Mouse (Mus musculus): ENCODE results near the gene Cdc14a.
A peak's percentile ranks its signal among the peaks of the same experiment; 100 is the strongest.

The Cdc14a gene

GRCm38 (mm10) chr3:116412954-116413724 lies 10.7 kb downstream of the Cdc14a start:
- DNase-seq: no peak

DNA sequence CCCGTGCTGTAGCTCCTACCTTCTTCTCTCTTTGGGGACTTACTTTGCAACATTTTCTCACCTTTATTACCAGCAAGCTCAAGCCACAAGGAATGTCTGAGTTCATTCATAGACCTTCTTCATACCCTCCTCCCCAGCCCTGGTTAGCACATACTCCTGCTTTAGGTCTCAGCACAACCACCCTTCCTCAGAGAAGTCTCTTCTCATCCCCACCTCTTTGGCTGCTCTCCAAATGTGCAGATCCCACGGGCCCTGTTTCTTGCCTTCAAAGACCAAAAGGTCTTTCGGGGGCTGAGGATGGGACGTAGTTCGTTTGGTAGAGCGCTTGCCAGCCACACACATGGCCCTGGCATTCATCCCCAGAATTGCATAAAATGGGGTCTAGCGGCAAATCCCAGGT lies 13.8 kb downstream of the Cdc14a start:
- no peak for DNase-seq

GRCm38 (mm10) chr3:116409486-116409885 lies 14.3 kb downstream of the Cdc14a start:
- DNase-seq: no peak

DNA sequence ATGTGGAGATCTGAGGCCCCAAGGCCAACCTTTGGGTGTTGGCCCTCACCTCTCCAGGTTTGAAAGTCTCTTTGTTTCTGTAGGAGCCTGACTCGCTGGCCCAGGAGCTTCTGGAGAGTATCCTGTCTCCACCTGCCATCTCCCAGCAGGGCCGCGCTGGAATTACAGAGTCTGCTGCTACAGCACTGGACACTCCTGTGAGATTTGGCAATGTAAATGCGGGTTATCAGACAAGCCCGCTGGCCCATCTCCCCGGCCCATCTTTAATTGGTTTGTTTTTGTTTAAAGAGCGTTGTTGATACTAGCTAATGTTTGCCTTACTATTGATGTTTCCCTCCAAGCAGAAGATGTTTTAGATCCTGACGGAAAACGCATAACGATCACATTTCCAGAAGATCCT lies 15.0 kb downstream of the Cdc14a start:
- DNase-seq: no peak

- no peak for DNase-seq
These were observed 18.3 kb downstream of the Cdc14a start for GRCm38 (mm10) chr3:116405516-116405915.

DNA sequence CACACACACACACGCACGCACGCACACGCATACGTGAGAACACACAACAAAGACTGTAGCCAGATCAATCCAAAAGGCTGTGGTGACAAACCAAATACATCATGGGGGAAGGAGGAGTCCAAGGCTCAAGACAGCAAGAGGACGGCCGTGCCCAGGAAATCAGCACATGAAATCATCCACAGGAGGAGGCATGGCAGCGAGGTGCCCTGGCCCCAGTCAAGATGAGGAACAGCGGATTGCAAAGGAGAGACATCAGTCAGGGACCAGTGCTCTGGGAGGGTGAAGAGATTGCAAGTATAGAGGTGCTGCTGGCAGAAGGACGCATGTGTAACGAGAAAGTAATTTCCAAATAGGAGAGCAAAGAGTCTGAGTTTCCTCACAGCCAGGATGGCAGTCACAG lies 22.4 kb downstream of the Cdc14a start:
- DNase-seq: no peak

- no peak for DNase-seq
These were observed 24.3 kb downstream of the Cdc14a start for GRCm38 (mm10) chr3:116399349-116400090.

DNA sequence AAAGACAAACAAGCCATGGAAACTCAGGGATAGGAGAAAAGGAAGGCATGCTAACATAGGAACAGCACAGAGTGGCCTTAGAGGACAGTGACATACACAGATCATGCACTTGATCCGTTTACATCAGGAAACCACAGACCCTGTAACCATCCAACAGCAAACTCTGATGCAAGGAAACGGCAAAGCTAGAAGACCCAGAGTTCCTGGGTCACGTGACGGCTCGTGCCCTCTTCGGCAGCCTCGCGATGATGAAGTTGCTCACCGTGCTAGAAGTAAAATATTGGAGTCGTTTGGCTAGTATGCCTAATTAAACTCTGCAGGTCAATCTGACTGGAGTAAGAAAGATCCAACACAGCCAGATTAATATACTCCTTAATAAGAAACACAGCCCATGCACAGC lies 25.3 kb downstream of the Cdc14a start:
- DNase-seq: peak; percentile 46

- DNase-seq: no peak
These were observed 25.9 kb downstream of the Cdc14a start for GRCm38 (mm10) chr3:116397976-116398375.

DNA sequence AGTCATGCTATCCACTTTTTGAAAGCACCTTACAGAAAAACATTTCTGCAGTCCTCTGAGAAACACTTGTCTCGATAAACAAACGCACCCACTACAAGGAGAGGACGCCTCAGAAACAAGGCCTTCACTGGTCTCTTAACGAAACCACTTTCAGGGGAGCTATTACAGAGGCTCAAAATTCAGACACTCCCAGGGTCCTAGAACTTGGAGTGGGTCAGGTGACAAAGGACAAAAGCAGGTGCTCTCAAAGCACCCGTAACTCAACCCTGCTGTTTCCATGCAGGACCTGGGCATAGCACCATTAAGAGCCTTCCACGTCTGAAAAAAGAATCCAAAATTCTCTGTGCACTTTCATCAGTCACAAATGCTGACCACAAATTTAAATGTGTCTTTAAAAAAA lies 26.5 kb downstream of the Cdc14a start:
- DNase-seq: no peak

DNA sequence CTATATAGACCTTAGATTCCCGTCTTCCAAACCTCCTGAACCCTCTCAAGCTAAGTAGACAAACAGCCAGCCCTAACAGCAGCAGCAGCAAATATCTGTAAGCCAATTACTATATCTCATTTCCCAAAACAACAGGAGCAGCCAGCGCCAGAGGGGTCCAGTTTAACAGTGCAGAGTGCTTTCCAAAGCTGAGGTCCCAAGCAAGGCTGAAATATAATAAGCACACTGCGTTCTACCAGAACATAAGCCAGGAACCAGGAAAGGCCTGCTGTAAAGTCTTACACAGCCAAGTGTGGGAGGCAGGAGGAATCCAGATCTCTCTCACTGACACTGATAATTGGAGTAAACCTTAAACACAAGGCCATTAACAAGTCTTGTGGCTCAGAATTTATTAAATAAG lies 27.3 kb downstream of the Cdc14a start:
- DNase-seq: no peak

- no peak for DNase-seq
These were observed 28.9 kb downstream of the Cdc14a start for GRCm38 (mm10) chr3:116394885-116395390.

- DNase-seq: no peak
These were observed 32.4 kb downstream of the Cdc14a start for GRCm38 (mm10) chr3:116391399-116391798.

DNA sequence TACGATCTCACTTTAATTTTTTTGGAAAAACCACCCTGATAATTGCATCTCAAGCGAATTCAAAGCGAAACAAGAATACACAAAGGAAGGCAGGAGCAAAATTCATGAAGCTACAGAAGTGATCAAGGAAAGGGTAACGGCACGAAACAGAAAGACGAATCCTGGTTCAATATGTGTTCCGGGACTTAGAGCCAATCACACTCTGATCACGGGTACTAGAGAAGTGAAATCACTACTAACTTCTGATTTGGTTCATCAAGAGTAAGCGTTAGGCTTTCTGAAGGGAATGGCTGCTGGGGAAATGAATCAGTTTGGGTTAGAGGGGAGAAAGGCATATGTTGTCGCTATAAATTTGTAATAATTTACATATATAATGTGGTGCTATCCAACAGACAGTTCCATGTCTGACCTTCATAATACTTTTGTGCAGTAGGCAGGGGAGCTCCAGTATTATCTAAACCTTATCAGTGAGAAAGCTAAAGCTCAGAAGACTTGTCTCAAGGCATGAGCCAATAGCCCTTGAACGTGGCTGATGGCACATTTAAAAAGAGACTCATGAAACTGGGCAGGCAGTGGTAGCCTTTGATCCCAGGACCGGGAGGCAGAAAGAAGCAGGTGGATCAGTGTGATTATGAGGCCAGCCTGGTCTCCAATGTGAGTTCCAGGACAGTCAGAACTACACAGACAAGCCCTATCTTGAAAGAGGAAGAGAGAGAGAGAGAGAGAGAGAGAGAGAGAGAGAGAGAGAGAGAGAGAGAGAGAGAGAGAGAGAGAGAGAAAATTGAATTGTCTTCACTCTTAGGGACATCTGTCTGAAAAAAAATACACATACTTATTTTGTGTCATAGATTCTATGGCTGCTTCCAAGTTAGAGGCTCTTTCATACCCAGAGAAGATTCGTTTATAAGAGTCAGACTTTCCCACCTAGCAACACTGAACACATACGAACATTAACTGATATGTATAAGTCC lies 34.0 kb downstream of the Cdc14a start:
- no peak for DNase-seq

- no peak for DNase-seq
These were observed 35.0 kb downstream of the Cdc14a start for GRCm38 (mm10) chr3:116388808-116389207.

DNA sequence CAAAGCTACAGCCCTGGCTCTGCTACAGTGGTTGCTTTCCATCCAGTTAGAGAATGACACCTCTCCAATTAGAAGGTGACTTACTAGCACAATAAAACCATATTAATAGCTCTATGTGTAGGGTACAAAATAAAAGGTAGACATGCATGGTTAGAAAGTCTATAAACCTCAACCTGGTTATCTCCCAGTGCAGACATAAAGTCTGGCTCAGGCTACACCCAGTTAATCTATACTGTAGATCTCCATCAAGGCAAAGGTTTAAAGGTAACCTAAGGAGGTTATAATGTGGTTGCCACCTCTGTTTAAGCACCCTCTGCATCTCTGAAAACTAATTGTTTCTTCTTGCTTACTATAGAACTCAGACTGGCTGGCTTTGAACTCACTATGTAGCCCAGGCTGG lies 36.9 kb downstream of the Cdc14a start:
- DNase-seq: no peak

GRCm38 (mm10) chr3:116386342-116386741 lies 37.5 kb downstream of the Cdc14a start:
- no peak for DNase-seq

DNA sequence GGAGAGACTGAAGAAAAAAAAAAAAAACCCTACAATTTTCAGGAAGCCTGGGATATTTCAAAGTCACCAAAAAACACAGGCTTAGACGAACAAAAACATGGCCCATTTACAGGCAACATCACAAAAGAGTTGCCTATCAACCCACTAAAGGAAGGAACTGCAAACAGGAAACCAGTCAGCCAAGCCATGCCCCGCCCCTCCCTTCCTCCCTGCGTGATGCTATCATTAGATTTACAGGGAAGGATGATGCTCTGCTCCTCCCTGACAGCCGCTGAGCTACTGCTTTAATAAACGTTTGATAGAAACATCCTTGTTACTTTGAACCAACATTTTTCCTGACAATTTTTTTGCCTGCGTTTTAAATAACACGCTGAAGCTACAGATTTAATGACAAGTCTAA lies 39.5 kb downstream of the Cdc14a start:
- DNase-seq: no peak

DNA sequence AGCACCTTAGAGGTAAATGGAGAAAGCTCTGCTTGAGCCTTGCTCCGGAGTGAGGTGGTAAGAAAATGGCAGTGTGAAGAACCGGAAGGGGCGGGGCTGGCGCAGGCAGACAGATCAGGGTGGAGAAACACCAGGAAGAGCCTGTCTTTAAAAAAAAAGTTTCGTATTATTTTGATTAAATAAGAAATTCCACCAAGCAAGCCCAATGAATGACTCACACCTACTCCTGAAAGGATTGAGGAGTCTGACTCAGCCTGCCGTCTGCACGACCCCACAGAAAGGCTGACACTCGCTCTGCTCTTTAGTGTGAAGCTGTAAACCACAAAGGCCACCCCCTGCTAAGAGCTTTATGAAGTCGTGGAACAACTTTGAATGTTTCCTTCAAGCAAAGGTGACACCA lies 43.5 kb downstream of the Cdc14a start:
- no peak for DNase-seq

DNA sequence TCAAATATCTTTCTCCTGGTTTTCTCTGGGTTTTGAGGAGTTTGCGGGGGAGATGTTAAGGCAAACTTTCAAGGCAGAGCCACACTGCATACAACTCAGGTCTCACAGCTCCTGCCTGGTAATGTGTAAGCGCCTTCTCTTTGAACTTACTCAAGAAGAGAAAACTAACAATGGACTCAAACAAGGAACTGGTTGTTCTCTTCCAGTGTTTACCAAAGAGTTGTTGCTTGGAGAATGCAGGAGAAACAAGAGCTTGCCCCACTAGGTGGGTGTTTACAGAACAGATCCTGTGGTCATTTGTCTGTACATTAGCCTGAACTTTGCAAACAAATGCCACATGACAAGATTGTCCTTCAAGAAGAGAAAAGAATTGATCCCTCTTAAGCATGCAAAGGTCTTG lies 48.4 kb downstream of the Cdc14a start:
- DNase-seq: no peak

- DNase-seq: no peak
These were observed 49.3 kb downstream of the Cdc14a start for GRCm38 (mm10) chr3:116374486-116374885.

GRCm38 (mm10) chr3:116373196-116373595 lies 50.6 kb downstream of the Cdc14a start:
- DNase-seq: no peak

- DNase-seq: no peak
These were observed 54.9 kb downstream of the Cdc14a start for GRCm38 (mm10) chr3:116368868-116369437.

Data from thymus, postnatal 14 days (tissue).